Mouse (Mus musculus): ENCODE results near the gene Folr1.

DNA sequence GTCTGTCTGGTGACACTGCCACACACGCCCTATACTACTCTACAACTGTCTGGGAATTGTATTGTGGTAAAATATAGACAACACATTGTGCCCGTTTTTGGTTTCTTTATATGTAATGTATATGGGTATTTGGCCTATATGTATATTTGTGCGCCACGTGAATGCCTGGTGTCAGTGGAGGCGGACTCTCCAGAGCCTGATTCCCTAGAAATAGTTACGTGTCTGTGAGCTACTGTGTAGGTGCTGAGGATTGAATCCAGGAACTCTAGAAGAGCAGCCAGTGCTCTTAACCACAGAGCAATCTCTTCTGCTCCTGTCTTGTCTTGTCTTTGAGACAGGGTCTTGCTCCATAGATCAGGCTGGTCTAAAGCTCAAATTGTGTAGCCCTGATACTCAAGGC, 15.7 kb upstream of the Folr1 start:
- no peak for TF ChIP-seq FLI1 (IDR thresholded peaks at IDR 0.05; ENCODE audit: low read length)
- no peak for TF ChIP-seq GATA1 (IDR thresholded peaks at IDR 0.05; ENCODE audit: borderline replicate concordance, low read length)
